Mouse (Mus musculus) CH12F3 (cell line): ENCODE data around the gene Rasl10a.

Experiments
- in situ Hi-C: fragments of 300-500 bp; cut with MboI; formaldehyde crosslinking; loops from 2 replicates; pipeline ENCODE4 v1.14.3; 2020; ENCODE audit warnings: low sequenced_read_pairs

The Rasl10a gene

DNA sequence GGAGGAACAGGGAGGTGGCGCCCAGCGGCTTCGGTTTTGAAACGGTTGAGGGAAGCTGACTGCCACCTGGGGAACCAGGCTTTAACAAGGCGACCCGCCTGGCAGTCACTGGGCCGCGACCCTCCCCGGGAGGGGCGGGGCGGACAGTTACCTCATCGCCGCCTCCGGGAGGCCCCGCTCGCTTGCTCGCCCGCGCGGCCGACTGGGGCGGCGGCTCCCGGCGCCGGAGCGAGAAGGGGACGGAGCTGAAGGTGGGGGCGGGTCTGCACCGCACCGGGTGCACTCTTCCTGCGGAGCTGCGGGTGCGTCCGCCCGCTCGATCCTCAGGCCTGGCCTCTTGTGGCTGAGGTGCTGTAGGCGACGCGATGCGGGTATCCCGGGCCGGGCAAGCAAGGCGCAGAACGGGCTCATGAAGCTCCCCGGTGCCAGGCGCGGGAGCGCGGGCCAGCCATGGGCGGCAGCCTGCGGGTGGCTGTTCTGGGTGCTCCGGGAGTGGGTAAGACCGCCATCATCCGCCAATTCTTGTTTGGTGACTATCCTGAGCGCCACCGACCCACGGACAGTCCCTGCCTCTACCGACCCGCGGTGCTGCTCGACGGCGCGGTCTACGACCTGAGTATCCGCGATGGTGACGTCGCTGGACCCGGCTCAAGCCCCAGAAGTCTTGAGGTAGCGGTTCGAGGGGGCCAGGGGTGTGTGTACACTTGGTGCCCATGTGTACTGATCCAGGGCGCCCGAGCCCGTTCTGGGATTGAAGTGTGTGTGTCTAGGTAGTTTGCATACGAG, at the start of gene Rasl10a:
Gene Rasl10a (plus strand): TSS at position 273 of the 786 bp plus-strand sequence.
- in situ Hi-C loops: no loop called here

DNA sequence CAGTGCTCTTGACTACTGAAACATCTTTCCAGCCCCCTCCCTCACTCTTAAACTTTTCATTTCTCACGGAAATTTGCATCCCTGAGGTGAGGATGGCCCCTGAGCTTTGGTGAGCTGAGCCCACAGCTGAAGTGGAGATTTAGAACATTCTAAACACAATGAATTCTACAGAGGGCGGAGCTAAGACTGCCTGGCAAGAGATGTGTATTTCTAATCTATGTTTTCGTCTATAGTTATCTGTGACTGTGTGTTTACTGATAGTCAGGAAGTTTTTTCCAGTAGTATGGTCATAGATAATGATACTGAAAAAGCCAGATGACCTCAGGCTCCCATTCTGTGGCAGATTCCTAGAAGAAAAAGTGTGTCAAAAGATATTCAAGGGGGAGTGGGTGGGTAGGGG, 49.1 kb upstream of the Rasl10a start:
- in situ Hi-C loops: no loop called here

DNA sequence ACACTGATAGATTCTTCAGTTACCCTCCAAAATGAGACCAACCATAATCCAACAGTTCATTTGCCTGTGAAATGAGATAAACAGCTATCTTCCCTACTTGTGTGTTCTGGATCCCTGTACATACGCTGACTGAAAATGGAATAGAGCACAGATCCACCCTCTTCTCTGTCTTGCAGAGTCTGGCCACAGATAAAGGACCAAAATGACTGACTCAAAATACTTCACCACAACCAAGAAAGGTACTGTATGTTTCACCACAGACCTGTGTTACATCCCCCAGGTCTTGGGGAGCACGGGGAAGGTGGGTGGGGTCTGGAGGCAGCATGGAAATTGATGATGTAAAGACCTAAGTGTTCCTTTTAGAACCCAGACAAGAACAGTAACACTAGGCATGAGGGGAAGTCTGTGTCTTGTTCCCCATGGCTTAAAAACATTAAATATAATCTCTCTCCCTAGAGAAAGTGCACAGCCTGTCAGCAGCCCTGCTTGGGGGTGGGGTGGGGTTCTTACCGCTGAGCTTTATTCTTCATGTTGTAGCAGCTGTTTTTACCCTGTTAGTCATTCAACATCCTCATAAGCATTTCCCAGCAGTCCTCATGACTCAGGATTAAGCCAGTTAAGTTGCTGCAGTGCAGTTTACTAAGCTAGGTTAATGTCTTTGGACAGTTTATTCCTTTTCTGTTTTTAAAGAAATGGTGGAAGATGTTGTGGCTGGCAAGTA, 48.4 kb upstream of the Rasl10a start:
- in situ Hi-C loops: no loop called here

DNA sequence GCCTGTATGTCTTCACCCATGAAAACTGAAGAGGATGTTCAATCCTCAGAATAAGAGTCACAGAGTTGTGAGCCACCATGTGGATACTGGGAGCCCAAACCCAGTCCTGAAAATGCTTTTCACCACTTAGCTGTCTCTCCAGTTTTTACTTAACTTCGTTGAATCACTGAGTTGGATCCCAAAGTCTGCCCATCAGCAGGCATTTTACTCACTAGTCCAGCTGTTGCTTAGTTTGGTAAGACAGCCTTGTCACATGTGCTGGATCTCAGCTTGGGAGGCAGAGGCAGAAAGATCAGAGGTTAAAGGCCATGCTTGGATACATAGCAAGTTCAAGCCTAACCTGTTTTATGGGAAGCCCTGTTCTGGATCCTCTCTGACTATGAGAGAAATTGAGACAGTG, 47.7 kb upstream of the Rasl10a start:
- in situ Hi-C loops: no loop called here

DNA sequence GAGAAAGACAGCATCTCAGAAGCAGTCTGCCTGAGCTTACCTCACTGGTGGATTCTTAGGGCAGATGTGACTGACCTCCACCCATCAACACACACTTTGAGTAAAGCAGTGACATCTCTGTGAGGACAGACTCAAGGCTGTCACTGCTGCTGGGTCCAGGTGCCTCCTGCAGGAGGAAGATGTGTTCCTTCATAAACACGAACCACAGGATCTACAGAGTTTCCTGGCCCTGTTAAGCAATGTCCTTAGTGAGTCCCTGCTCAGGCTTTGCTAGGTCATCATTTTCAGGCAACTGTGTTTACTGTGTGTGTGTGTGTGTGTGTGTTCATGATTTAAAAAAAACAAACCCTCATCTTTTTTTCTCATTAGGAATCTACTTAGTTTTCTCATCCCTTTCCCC, 46.4 kb upstream of the Rasl10a start:
- in situ Hi-C loops: no loop called here

DNA sequence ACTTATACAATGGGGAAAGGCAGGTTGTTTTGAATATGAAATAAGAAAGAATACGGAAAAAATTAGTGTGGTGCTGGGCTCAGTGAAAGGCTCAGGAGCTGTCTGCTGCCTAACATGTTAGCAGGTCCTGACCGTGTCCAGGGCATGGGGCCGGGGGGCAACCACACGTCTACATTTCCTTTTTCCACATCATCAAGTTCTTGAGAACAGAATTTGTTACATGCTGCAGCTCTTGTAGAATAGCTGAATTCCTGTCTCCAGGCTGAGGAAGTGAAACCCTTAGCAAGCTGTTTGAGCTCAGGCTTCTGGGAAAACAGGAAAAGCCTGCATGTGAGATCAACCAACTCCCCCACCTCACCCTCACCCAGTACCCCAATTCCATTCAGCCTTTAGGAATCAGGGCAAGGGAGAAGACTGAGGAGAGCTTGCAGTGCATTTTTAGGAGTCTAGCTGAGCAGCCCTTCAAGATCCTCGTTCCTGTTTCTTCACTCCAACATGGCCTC, 45.7 kb upstream of the Rasl10a start:
- in situ Hi-C loops: no loop called here

DNA sequence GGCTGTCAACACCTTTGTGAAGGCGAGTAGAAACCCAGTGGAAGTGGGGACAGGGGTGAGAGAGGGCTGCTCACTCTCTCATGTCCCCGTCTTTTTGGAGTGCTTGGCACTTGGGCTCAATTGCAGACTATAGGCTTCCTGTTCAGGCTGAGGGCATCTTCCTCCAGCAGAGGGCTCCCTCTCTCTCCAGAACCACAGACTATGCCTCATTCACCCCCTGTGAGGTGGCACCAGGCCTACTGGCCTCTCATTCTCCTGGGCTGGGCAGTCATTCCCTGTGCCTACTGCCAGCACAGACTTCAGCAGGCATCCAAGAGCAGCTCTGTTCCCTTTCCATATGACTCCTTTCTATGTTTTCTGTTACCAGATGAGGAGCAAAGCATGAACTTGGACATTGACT, 42.2 kb upstream of the Rasl10a start:
- in situ Hi-C loops: no loop called here

DNA sequence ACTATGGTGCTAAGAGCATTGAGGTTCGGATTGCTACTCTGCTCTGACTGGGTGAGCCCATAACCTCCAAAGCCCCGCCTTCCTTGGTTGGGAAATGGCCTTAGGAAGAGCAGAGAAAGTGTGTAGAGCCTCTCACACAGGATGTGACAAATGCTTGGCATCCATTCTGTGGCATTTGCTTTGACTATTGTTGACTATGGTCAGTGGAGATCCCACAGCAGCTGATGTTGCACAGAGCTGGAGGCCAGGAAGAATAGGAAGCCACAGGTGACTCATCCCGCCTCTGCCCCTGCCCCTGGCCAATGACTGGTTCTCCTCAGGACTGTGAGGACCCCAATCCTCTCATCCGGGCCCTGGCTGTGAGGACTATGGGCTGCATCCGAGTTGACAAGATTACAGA, 41.6 kb upstream of the Rasl10a start:
- in situ Hi-C loops: no loop called here

DNA sequence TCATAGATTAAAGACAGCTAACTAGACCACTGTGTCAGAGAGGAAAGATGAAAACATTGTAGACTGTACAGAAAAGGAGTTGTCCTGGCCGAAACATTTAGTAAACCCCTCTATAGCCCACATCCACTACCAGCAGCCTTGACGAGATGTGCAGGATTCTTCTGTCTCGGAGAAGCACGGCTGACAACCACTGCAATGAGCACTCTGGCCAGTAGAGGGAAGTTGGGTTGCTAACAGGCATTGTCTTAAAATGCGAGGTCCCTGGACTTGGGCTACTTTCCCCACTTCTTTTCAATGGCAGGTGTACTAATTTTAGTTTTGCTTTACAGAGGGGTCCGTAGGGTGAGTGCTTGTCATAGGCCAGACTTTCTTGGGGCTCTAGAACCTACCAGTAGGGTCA, 40.4 kb upstream of the Rasl10a start:
- in situ Hi-C loops: no loop called here

DNA sequence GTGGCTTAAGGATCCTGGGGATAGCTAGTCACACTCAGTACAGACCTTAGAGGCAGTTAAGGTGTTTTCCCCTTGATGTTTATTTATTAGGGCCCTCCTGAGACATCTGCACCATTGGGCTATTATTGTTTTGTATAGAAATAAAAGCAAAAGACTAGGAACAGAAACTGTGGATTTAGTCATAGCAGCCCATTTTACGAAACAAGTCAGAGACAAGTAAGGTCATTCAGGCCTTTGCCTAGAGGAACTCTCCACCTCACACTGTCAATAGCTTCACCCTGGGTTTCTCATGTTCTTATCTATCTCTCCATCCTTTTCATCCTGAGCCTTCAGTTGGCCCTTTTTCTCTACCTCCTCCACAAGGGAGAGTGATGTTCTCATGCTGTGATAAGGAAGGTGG, 32.8 kb upstream of the Rasl10a start:
- in situ Hi-C loops: no loop called here

DNA sequence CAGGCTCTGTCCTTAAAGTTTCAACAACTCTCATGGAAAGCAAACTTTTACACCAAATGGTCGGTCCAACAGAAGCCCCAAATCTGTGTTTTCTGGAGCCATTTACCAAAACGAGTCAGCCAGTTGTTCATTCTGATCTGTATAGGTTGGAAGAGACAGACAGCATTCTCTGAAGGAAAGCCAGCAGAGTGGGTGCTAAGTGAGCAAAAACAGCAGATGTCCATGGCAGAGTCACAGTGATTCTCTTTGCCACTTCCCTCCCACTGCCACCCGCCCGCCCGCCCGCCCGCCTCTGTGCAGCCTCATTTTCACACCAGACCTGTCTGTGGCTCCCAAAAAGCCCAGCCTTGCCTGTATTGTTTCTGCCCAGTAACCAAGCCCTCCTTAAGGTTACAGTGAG, 29.7 kb upstream of the Rasl10a start:
- in situ Hi-C loops: no loop called here

DNA sequence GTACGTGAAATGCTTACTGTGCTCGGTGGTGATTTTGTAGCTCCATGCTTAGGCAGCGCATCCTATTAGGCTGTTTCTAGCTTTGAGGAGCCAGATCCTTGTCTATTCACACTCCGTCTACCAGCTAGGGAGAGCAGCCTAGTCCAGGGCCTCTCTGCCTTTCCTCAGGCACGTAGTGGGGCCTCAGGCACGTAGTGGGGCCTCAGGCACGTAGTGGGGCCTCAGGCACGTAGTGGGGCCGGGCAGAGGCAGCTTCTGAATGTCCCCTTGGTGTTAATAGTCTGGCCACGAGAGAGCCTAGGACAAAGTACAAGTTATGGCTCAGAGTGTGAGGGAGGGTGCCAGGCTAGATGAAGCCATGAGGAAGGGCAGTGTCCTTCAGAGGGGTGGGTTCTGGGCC, 25.2 kb upstream of the Rasl10a start:
- in situ Hi-C loops: no loop called here

DNA sequence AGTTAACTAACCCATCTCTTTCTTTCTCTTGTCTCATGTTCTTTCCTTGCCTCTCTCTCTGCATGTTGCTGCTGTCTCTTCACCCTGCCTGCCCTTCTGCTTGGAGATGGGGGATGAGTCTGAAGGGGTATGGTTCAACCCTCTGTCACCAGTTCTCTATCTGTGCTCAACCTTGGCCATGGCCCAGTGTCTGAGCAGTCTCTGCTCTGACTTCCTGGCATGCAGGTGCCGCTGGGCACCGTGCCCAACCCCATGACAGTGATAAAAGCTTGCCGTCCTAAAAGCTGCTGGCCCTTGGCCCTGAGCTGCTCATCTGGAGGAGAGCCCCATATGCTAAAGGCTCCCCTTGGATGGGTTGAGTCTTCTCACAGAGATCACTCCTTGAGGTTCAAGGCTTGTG, 24.8 kb upstream of the Rasl10a start:
- in situ Hi-C loops: no loop called here

DNA sequence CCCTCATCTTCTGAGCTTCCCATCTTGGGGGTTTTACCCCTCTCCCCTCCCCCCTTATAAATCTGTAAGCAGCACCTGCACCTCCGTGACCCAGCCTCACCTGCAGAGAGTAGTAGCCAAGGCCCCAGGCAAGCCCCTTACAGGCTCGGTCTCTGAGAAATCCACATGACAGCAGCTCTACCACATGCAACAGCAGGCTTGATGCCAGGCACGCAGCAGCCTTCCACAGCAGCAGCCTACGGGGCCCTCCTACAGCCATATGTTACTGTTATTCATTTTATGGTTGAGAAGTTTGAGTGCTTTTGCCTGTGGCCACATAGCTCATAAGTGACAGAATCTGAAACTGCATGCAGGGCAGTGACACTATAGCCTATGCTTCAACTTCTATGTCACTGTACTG, 22.5 kb upstream of the Rasl10a start:
- in situ Hi-C loops: no loop called here

DNA sequence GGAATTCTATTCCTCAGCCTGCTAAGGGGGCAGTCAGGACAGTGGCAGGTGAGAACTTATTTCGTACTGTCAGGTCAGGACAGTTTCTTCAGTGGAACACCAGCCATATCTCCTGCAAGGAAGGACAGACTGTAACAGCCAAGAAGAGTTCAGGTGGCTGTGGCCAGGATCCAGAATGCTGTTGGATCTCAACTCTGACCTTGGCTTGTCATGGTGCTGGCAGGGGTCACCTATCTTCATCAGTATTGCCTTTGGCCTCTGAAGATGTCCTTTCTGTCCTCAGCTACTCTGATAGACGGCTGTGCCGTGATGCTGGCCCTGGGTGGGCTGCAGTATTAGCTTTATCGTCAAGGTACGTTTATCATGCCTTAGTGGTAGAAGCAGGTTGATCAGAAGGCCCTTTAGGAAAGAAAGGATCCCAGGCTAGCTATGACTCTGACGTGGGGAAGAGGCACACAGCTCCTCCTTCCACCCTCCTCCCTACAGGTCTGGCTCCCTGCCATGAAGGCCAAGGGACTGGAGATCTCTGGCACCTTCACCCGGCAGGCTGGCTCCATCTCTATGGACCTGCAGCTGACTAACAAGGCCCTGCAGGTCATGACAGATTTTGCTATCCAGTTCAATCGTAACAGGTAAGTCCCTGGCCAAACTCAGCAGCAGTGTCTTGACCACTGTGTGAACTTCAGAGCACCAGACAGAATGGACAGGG, 20.6 kb upstream of the Rasl10a start:
- in situ Hi-C loops: no loop called here

DNA sequence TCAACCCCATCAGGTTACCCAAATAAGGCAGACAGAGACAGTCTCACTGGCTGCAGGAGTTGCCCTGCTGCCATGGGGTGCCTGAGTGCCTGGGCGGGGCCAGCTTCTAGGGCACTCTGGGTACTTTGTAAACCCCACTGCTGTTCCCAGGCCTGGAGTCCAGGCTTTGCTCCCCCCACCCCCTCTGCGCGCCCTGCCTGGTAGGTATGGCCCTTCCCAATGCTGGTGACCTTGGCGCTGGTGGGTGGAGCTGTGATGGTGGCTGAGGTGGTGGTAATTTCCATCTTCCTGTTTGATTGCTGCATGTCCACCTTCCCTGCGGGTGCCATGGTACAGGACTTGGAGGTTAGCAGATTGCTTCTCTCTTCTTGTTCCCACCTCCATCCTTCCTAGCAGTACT, 17.3 kb upstream of the Rasl10a start:
- in situ Hi-C loops: no loop called here

DNA sequence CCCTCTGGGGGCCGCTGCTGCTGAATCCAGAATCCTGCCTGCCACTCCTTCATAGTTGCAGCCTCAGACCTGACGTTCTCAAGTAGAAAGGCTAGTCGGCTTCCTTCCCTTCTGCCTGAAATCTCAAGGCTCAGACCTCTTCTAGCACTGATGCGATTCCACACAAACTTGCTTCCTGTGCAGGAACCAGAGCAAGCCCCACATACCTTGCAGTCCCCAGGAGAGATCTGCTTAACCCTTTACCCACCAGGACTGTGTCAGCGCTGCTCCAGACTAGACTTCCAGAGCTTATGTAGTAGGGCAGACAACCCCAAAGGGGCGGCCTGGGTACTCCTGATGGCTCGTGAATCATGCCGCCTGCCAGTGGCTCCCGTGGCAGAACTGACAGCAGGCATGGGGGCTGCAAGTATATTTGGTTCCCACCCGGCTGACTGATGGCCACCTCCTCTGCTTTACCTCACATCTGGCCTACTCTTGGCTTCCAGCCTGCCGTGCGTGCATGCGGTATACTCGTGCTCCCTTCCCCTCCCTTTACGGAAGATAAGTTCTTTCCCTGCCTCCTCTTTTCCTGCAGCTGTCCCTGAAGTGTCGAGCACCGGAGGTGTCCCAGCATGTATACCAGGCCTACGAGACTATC, 16.7 kb upstream of the Rasl10a start:
- in situ Hi-C loops: no loop called here

DNA sequence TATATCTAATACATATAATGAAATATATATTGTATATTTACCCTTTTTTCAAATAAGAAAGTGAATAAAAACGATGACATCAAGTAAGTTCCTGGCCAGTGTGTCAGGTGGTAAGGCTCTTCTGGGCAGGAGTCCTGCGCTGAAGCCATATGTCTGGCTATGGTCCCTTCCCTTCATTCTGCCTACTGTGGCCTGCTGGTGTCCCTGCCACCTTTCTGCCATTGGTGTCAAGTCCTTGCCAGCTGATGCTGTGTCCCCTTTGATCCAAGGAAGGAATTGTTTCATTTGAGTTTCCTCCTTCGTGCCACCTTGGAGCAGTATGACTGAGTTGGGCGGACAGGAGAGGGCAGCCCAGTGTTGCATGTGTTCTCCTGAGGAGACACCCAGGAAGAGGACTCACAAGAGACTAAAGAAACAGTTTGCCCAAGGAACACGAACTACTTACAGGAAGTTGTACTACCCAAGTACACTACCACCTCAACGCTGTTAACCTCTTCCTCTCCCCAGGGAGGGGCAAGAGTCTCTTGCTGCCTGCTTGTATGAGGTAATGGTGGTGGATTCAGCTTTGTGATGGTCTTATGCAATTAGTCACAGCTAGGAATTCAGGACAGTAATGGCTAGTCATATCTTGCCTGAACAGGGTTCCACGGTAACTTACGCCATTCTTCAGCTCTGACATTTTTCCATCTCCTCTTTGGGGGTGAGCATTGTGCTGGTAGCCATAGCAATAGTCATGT, 15.1 kb upstream of the Rasl10a start:
- in situ Hi-C loops: no loop called here

DNA sequence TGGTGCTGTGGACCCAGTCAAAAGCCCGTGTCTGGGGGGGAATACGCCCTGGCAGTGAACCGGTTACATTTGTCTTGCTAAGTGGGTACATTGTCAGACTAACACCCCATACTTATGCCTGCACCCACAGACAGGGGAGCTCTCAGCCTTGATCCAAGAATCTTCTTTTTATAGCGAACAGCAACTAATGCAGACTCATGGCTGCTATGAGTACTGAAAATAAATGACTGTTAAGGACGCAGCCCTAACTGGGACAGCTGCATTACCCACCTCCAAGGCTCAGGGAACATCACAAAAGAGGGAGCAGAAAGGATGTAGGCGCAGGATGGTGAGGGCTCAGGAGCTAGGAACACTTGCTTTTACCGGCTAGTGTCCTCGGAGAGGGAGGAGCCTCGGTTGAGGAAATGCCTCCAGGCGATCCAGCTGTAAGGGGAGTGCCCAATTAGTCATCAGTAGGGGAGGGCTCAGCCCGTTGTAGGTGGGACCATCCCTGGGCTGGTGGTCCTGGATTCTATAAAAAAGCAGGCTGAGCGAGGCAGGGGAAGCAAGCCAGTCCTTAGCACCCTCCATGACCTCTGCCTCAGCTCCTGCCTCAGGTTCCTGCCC, 11.5 kb upstream of the Rasl10a start:
- in situ Hi-C loops: no loop called here

DNA sequence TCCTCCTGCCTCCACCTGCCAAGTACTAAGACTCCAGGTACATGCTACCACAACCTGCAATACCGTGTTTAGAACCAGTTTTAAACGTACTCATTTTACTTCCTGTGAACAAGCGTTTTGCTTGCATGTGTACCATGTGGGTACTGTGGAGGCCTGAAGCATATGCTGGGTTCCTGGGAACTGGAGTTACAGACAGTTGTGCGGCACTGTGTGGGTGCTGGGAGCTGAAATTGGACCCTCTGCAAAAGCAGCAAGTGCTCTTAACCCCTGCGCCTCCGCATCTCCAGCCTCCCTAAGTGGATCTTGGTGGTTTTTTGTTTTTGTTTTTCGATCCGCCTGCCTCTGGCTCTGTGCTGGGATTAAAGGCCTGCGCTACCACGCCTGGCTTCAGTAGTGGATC, 6.3 kb upstream of the Rasl10a start:
- in situ Hi-C loops: no loop called here
